Mouse (Mus musculus): ENCODE measurements at regions not wholly inside any gene's neighbourhood (a gene's known extent, or its start where the extent isn't known, plus 50 kb on each side); places are given as distances from the start of the nearest gene placed in this dataset.
"Not testable (repeated sequence)": the region's sequence is repeated elsewhere in the genome, so short reads cannot be mapped to it uniquely, and the experiment has no call there.

DNA sequence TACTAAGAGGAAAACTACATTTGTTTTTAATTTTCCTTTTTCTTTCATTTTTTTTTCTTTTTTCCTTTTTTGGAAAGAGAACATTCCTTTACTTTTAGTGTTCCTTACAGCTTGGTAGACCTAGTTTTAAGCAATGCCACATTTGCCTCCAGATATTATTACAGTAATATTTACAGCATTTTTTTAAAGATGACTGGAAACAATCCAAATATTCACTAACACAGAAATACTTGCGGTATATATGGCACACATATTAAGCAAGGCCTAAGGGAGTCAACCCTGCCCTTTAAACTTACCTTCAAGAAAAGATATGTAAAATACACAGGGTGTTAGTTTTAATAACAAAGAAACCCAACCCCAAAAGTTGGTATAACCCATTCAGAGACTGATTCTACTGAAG is 308.1 kb upstream of the Cdh5 start:
- no peak for DNase-seq (ENCODE audit: low read depth, low spot score)

DNA sequence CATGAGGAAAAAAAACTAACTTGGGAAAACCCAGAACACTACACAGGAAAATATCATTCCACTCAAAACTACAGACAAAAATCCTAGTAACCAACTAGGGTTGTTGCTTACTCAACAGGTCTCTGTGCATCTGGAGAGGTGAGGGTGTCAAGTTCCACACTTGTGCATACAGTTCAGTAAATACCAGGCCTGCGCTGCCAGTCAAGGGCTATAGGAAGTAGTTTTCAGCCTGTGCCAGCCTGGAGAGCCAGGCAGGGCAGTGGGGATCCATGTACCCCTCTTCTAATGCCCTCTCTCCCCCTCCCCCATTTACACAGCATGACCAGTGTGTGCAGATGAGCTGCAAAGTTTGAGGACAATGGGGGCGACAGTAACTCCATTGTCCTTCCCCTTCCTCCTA is 302.8 kb upstream of the Cdh5 start:
- DNase-seq (ENCODE audit: low read depth, low spot score), result not testable (repeated sequence)

GRCm38 (mm10) chr8:103808171-103808570 is 293.3 kb upstream of the Cdh5 start:
- DNase-seq (ENCODE audit: low read depth, low spot score), result no peak

DNA sequence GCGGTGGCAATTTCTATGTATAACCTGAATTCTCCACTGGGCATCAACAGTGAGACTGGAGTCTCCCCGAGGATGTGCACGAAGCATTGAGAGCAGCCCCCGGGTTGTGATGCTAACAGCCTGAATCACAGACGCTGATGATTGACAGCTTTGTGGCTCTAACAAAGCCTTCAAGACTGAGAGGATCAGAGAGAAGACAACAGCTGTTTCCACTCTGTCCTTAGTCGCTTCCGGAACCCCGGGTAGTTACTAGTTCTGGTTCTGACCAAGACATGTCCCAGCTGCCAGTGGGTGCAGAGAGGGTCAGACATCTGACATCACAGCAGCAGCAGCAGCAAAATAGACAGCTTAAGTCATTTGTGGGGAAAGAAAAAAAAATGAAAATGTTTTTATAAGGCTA is 292.8 kb upstream of the Cdh5 start:
- no peak for DNase-seq (ENCODE audit: low read depth, low spot score)

DNA sequence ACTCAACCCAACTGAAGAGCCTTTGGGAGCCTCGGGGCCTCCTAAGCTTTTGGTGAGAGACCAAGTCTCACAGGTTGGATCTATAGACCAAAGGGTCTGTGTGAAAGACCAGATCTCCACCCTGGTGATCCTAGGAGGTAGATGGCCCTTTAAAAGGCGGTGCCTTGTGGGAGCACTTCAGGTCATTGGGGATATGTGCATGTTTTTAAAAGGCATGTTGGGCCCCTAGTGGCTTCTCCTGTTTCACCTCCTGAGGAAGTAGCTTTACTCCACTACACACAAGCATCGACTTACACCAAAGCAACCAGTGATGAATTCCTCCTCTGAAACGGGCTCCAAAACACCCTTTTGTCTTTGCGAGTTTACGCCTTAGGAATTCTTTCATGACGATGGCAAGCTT is 292.3 kb upstream of the Cdh5 start:
- DNase-seq (ENCODE audit: low read depth, low spot score), result no peak

- DNase-seq (ENCODE audit: low read depth, low spot score), result peak; percentile 20
Observed at GRCm38 (mm10) chr8:103813954-103814591, 287.4 kb upstream of the Cdh5 start.

DNA sequence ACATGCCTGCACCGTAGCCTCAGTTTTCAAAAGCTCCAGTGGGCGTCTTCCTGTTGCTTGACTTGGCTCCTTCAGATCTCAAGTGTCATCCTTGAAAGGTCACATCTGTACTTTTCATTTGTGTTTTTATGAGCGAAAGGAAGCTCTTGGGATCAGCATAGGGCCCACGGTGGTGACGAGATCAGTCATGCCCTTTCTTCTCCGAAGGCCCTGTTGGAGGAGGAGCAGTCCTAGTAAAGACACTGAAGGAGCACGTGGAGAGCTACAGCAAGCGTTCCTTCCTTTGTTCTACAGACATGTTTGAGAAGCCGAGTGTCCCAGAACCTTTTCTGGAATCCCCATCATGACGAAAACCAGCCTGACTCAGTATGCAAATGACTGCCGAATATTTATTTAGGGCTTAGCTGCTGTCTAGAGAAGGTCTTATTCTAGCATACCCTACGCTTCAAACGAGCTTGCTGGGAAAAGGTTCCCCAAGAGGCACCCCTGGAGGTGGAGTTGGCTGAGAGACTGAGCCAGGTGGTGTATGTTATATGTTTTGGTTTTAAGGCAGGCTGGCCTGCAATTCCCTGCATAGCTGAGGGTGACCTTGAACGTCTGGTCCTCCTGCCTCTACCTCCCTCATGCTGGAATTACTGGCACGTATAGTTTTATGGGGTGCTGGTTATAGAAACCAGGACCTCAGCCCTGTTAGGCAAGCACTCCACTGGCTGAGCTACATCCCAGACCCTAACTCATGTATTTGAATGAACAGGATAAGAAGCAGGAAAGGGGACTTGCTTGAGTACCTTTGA is 285.1 kb upstream of the Cdh5 start:
- no peak for DNase-seq (ENCODE audit: low read depth, low spot score)

GRCm38 (mm10) chr8:103823541-103823940 is 277.9 kb upstream of the Cdh5 start:
- DNase-seq (ENCODE audit: low read depth, low spot score), result no peak

DNA sequence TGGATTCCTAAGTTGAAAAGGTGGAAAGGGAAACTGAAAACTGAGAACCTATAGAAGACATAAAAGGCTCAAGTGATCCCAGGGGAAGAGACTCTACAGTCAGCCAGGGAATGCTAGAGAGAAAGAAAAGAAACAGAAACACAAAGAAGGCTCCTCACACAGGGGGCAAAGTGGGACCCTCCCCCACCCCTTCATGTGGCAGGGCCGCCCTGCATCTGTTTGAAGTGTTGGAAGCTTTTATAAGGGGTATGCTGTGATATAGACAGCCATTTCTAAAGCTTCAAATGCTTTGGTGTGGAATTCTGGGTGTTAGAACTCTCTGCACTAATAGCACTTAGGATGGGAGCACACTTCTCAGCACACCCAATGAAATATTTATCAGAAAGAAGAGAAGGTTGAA is 276.7 kb upstream of the Cdh5 start:
- no peak for DNase-seq (ENCODE audit: low read depth, low spot score)

- no peak for DNase-seq (ENCODE audit: low read depth, low spot score)
Observed at GRCm38 (mm10) chr8:103825289-103825688, 276.1 kb upstream of the Cdh5 start.

DNA sequence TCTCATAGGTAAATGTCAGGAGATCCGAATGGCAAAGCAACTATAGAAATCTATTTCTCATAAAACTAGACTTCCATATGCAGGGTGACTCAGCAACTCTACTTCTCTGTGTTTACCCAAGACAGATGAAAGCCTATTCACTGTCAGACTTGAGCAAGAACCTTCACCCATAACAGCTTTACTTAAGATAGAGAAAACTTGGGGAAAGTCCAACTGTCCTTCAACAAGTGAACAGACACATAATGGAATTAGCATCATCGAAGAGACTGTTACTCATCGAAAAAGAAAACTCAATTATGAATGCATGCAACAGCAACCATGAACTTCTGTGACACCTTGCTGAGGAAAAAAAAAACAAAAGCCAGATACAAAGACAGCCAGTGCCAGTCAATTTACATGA is 271.0 kb upstream of the Cdh5 start:
- DNase-seq (ENCODE audit: low read depth, low spot score), result no peak

DNA sequence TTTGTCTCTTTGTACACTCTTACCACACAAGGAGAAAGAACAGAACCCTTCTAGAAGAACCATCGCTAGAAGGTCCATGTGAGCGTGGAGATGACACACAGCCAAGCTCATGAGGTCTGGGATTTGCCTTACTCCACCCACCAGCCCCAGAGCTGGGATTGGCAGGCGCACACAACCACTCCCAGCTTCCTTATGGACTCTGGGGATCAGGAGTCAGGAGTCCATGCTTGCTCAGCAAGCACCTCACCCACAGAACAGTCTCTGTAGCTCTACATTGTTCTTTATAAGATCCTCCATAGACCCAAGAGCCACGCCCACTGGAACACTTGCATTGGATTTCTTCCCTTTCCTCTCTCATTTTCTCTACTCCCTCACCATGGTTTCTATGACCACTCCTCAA is 261.4 kb upstream of the Cdh5 start:
- DNase-seq (ENCODE audit: low read depth, low spot score), result no peak

DNA sequence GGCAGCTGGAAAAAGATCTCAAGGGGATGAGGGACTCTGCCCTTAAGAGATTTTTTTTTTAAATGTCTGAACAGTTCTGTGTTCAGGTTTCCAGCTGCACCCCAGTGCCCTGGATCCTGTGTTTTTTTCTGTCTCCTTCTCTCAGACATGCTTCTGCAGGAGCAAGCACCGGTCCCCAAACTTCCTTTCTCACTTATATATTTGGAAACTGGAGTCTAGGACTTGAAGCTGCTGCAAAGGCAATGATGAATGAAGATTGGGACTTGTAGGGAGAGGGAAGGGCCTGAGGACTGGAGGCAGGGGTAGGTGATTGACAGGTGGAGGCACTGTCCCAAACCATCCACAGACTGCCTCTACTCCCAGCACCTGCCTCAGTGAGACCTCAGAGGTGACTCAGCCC is 255.5 kb upstream of the Cdh5 start:
- no peak for DNase-seq (ENCODE audit: low read depth, low spot score)

- DNase-seq (ENCODE audit: low read depth, low spot score), result no peak
Observed at GRCm38 (mm10) chr8:103846382-103846976, 254.9 kb upstream of the Cdh5 start.

DNA sequence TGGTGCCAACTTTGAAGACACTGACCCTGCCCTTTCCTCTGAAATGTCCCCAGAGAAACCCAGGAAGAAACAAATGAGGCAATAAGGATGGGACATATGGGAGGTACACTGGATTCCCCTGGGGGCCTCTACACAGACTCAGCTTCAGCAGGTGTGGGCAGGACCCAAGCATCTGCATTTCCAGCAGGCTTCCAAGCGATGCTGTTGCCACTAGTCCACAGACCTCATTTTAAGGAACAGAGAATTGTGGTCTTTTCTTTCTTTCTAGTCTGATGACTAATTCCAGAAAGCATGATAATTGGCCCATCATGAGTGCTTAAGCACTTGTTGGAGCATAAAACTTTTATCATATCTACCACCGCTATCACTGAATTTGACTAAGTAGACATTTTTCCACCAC is 251.6 kb upstream of the Cdh5 start:
- DNase-seq (ENCODE audit: low read depth, low spot score), result no peak

DNA sequence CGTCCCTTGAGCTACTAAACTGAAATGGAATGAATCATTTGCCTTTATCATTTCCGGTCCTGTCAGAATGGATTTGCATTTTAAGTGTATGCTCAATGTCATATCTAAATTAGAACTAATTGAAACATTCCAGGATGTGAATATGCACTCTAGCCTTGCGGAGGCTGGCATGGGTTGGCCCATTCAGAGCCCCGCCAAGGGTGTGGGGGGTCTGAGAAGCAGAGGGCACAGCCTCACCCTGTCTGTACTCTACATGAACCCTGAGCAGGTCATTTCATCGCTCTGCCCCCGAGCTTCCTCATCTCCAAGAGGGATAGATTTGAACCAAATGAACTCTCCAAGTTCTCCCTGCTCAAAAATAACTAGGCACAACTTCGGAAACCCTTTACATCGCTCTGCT is 250.1 kb upstream of the Cdh5 start:
- DNase-seq (ENCODE audit: low read depth, low spot score), result no peak

DNA sequence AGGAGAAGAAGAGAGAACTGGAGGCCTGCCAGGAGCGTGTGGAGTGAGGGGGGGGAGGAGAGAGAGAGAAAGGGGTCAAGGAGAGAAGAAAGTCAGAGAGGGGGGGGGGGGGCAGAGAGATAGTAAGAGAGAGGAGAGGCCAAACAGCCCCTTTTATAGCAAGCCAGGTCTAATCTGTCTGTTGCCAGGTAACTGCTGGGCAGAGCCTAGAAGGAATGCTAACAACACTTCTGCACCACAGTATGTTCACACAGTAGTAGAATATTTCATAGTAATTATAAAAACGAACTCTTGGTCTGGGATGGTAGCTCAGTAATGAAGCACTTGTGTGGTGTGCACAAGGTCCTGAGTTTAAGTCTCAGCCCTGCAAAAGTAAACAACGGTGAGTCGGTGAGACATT is 248.4 kb upstream of the Cdh5 start:
- no peak for DNase-seq (ENCODE audit: low read depth, low spot score)

DNA sequence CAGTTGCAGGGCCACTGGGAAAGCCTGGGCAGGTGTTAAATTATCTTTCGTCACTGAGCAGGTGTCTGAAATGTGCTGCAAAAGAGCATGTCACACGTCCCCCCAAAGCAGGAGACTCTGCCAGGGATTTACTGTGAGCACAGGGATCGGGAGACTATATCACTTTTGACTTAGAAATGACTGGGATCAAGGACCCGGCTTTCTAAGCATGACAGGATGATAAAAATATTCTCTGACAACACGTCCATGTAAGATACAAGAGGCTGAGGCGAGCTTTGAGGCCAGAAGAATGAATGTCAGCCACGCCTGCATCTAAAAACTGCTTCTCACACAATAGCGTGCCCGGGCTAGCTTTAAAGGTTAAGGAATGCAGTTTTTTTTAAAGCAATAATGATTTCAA is 246.1 kb upstream of the Cdh5 start:
- DNase-seq (ENCODE audit: low read depth, low spot score), result no peak

GRCm38 (mm10) chr8:103859130-103859529 is 242.3 kb upstream of the Cdh5 start:
- no peak for DNase-seq (ENCODE audit: low read depth, low spot score)

- peak; percentile 40 for DNase-seq (ENCODE audit: low read depth, low spot score)
Observed at GRCm38 (mm10) chr8:103873598-103874502, 227.6 kb upstream of the Cdh5 start.

DNA sequence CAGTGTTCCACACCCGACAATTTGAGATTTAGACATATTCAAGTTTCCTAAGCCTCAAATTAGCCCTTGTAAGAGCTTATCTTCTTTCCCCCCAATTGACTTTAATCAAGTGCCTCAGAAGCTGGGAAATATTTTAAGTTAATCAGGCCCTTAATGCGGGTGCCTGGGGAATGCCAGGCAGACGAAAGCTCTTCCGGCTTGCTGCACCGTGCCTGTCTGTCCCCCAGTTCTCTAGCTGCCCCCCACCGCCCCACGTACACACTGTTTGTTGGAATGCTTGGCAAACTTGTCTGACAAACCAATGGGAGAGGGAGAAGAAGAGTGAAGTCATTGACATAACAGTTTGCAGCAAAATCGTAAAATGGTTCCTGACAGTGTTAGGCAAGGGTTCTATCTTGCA is 226.9 kb upstream of the Cdh5 start:
- DNase-seq (ENCODE audit: low read depth, low spot score), result no peak

GRCm38 (mm10) chr8:103879505-103879904 is 221.9 kb upstream of the Cdh5 start:
- DNase-seq (ENCODE audit: low read depth, low spot score), result no peak
